Mouse (Mus musculus): Measurements from ENCODE around the gene Pfkm.

Pfkm gene

GRCm38 (mm10) chr15:98092372-98093120 lies at the start of gene Pfkm:
TSS of gene Pfkm (plus strand) at chr15:98092589.
- no peak for DNase-seq

- no peak for DNase-seq
Measured at GRCm38 (mm10) chr15:98043967-98044366, 48.4 kb upstream of the Pfkm start.

- DNase-seq, result no peak
Measured at GRCm38 (mm10) chr15:98044387-98044786, 48.0 kb upstream of the Pfkm start.

GRCm38 (mm10) chr15:98048918-98049700 lies 43.3 kb upstream of the Pfkm start:
- DNase-seq, result no peak

GRCm38 (mm10) chr15:98051685-98052084 lies 40.7 kb upstream of the Pfkm start:
- DNase-seq, result no peak

GRCm38 (mm10) chr15:98055246-98055645 lies 37.1 kb upstream of the Pfkm start:
- DNase-seq, result peak; percentile 40

- DNase-seq, result no peak
Measured at GRCm38 (mm10) chr15:98065881-98066280, 26.5 kb upstream of the Pfkm start.

- no peak for DNase-seq
Measured at GRCm38 (mm10) chr15:98066602-98067001, 25.8 kb upstream of the Pfkm start.

GRCm38 (mm10) chr15:98067492-98067891 lies 24.9 kb upstream of the Pfkm start:
- DNase-seq, result no peak

GRCm38 (mm10) chr15:98068506-98068905 lies 23.9 kb upstream of the Pfkm start:
- no peak for DNase-seq

- no peak for DNase-seq
Measured at GRCm38 (mm10) chr15:98069566-98070245, 22.7 kb upstream of the Pfkm start.

GRCm38 (mm10) chr15:98070376-98070775 lies 22.0 kb upstream of the Pfkm start:
- DNase-seq, result no peak

- no peak for DNase-seq
Measured at GRCm38 (mm10) chr15:98074521-98074920, 17.9 kb upstream of the Pfkm start.

GRCm38 (mm10) chr15:98075034-98075433 lies 17.4 kb upstream of the Pfkm start:
- DNase-seq, result peak; percentile 27

GRCm38 (mm10) chr15:98076901-98077300 lies 15.5 kb upstream of the Pfkm start:
- DNase-seq, result no peak

- no peak for DNase-seq
Measured at GRCm38 (mm10) chr15:98088889-98089288, 3.5 kb upstream of the Pfkm start.

GRCm38 (mm10) chr15:98089421-98090183 lies 2.8 kb upstream of the Pfkm start:
- peak; percentile 69 for DNase-seq

GRCm38 (mm10) chr15:98091841-98092240 lies 548 bp upstream of the Pfkm start:
- DNase-seq, result no peak

GRCm38 (mm10) chr15:98093121-98094011 lies 977 bp downstream of the Pfkm start, which contains the start of gene Senp1:
TSS of gene Senp1 (minus strand) at chr15:98093744.
- peak; percentile 93 for DNase-seq

- DNase-seq, result no peak
Measured at GRCm38 (mm10) chr15:98094905-98095304, 2.5 kb downstream of the Pfkm start.

GRCm38 (mm10) chr15:98096957-98097356 lies 4.6 kb downstream of the Pfkm start:
- no peak for DNase-seq

- no peak for DNase-seq
Measured at GRCm38 (mm10) chr15:98098519-98098918, 6.1 kb downstream of the Pfkm start.

Data from lung, postnatal 36 days (tissue).